Mouse (Mus musculus): ENCODE results near the gene Alkal2. TPM values are rescaled to one million over a fixed set of nuclear protein-coding genes. Genes with fewer than 3 reads are reported as not detected.

Alkal2 gene
- polyA plus RNA-seq, 1 experiment = not detected

DNA sequence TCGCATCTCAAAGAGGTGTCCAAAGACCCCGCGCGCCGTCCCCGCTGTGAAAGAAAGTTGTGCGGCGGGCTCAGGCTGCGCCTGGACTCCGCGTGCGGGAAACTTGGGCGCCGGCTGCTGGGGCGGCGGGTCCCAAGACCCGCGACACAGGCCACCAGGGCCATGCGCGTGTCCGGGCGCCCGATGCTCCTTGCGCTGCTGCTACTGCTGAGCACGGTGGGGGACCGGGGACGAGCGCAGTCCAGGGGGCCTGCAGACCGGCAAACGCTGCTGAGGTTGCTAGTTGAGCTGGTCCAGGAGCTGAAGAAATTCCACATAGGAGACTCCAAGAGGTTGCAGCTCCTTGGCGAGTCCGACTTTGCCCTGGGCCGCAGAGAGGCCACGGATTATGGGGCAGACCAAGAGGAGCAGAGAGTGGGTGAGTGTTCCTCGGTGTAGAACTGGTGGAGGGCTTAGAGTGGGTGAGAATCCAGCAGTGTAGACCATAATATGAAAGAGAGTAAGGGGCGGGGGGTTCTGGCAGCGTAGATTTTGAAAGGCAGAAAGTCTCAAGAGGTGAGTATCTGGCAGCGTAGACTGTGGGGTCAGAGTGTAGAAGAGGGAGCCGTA is 604 bp downstream of the Alkal2 start:
- Histone ChIP-seq H3K4me1 (ENCODE audit: control insufficient read depth, insufficient read depth, low read length) (no peaks in the 10 kb centered on the region), H3K27ac (ENCODE audit: insufficient read depth, low read length) (no peak overlapping the region), H3K4me3 (ENCODE audit: insufficient read depth, low read length) (peak overlapping the region; percentile 24)
- TF ChIP-seq POLR2A (IDR thresholded peaks at IDR 0.05; ENCODE audit: low read depth, low read length) (no peak), CTCF (IDR thresholded peaks at IDR 0.05; ENCODE audit: borderline replicate concordance, insufficient read depth, low read length) (no peak)

DNA sequence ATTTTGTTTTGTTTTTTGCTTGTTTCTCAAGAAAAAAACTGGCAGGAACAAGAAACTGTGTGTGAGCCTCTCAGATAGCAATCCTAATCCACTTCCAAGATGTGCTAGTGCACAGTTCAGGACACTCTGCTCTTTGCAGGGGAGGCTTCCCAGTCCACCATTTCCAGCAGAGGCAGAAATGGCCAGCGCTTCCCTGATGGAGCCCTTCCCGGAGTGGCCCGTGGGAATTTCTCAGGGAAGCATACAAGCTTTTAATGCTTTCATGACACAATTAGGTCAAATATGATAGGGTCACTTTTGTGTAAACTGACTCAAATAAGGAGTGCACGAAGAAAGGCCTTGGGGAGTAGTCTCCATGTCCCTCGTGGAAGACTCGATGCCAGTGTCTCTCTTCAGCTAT is 1.8 kb downstream of the Alkal2 start:
- no peak overlapping the region for H3K4me3 ChIP-seq (ENCODE audit: insufficient read depth, low read length)
- no peak overlapping the region for H3K27ac ChIP-seq (ENCODE audit: insufficient read depth, low read length)
- TF ChIP-seq CTCF (IDR thresholded peaks at IDR 0.05; ENCODE audit: borderline replicate concordance, insufficient read depth, low read length) = no peak
- TF ChIP-seq POLR2A (IDR thresholded peaks at IDR 0.05; ENCODE audit: low read depth, low read length) = no peak
- H3K4me1 ChIP-seq (ENCODE audit: control insufficient read depth, insufficient read depth, low read length) = no peaks in the 10 kb centered on the region

DNA sequence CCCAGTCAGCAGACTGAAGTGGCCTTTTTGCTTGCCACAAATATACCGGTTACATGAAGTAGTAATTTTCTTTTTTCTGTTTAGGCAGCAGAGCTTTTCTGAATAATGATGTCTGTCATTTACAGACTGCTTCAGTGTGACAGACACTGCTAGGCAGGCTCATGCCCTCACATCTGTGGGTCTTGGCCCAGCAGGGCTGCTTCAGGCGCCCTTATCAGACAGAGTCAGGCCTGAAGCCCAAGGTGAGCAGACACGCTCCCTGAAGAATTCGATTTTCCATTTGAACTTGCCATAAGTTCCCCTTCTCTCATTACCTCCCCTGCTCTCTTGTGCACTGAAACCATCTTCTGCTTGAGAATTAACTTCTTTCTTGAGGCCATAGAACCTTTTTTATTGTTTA is 3.9 kb downstream of the Alkal2 start:
- H3K27ac ChIP-seq (ENCODE audit: insufficient read depth, low read length) = no peak overlapping the region
- H3K4me1 ChIP-seq (ENCODE audit: control insufficient read depth, insufficient read depth, low read length) = no peaks in the 10 kb centered on the region
- no peak for TF ChIP-seq CTCF (IDR thresholded peaks at IDR 0.05; ENCODE audit: borderline replicate concordance, insufficient read depth, low read length)
- TF ChIP-seq POLR2A (IDR thresholded peaks at IDR 0.05; ENCODE audit: low read depth, low read length) = no peak
- no peak overlapping the region for H3K4me3 ChIP-seq (ENCODE audit: insufficient read depth, low read length)

DNA sequence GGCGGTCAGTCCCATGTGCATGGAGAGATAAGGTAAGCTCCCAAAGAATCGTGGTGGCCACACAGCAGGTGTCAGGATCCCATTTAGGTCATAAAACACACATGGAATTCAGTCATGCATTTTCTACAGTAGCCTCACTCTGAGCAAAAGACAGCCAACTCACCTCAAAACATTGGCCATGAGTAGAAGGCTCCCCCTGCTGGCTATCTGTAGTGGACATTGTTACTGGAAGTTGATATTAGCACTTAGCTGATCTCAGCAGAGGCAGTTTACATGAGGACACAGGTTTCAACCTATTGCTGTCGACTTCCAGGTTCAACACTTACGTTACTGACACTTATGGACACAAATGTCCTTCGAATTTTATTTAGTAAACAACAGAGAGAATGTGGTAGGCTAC is 5.9 kb downstream of the Alkal2 start:
- Histone ChIP-seq H3K4me1 (ENCODE audit: control insufficient read depth, insufficient read depth, low read length) (no peaks in the 10 kb centered on the region), H3K4me3 (ENCODE audit: insufficient read depth, low read length) (no peak overlapping the region), H3K27ac (ENCODE audit: insufficient read depth, low read length) (no peak overlapping the region)
- TF ChIP-seq CTCF (IDR thresholded peaks at IDR 0.05; ENCODE audit: borderline replicate concordance, insufficient read depth, low read length) (no peak), POLR2A (IDR thresholded peaks at IDR 0.05; ENCODE audit: low read depth, low read length) (no peak)

DNA sequence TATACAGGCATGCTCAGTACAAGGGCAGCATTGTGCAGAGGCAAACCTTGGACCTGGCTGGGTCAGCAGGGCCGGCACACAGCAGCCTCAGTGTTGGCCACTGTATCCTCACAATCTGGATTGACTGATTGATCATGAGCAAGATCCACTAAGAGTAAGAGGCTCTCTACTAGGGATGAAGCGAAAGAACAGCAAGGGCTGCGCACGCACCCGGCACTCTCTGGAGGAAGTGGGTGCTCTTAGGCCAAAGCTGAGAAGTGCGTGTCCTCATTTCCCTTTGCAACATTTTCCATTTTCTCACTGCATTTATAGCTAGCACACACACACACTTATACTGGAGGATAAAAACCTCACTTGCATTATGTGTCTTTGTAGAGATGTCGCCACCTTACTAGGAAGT is 7.3 kb downstream of the Alkal2 start:
- Histone ChIP-seq H3K27ac (ENCODE audit: insufficient read depth, low read length) (no peak overlapping the region), H3K4me3 (ENCODE audit: insufficient read depth, low read length) (no peak overlapping the region), H3K4me1 (ENCODE audit: control insufficient read depth, insufficient read depth, low read length) (no peaks in the 10 kb centered on the region)
- no peak for TF ChIP-seq CTCF (IDR thresholded peaks at IDR 0.05; ENCODE audit: borderline replicate concordance, insufficient read depth, low read length)
- no peak for TF ChIP-seq POLR2A (IDR thresholded peaks at IDR 0.05; ENCODE audit: low read depth, low read length)

DNA sequence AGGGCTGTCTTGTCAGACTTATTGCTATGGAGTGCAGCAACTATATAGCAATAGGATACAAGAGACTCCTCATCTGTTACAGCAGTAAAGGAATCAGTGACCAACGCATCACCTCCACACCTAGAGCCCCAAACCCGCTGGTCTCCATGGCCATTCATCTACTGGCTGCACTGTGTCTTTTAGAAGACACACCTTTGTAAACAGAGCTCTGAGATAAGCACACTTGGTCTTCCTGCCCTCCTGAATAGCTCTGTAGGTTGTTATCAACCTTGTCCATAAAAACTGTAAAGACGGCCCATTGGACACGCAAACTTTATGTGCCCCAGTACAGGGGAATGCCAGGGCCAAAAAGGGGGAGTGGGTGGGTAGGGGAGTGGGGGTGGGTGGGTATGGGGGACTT is 12.9 kb downstream of the Alkal2 start:
- no peaks in the 10 kb centered on the region for H3K4me1 ChIP-seq (ENCODE audit: control insufficient read depth, insufficient read depth, low read length)
- H3K4me3 ChIP-seq (ENCODE audit: insufficient read depth, low read length) = no peak overlapping the region
- no peak overlapping the region for H3K27ac ChIP-seq (ENCODE audit: insufficient read depth, low read length)
- TF ChIP-seq POLR2A (IDR thresholded peaks at IDR 0.05; ENCODE audit: low read depth, low read length) (no peak), CTCF (IDR thresholded peaks at IDR 0.05; ENCODE audit: borderline replicate concordance, insufficient read depth, low read length) (no peak)

DNA sequence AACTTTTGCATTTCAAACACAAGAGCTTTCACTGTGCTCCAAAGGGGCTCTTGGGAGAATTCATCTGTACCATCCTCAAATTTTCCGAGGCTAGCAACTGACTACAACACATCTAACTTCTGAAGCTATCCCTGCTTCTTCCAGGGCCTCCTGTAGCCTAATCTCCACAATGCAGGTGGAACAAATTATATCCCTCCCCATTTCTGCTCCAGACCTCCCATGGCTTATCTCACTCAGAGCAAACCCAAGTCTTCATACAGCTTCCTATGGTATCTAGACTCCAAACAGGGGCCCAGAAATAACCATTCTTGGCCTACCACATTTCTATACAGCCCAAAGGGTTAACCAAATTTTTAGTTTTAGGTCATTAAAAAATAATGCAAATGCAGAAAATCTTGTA is 24.5 kb downstream of the Alkal2 start:
- Histone ChIP-seq H3K27ac (ENCODE audit: insufficient read depth, low read length) (no peak overlapping the region), H3K4me1 (ENCODE audit: control insufficient read depth, insufficient read depth, low read length) (no peaks in the 10 kb centered on the region), H3K4me3 (ENCODE audit: insufficient read depth, low read length) (no peak overlapping the region)
- TF ChIP-seq CTCF (IDR thresholded peaks at IDR 0.05; ENCODE audit: borderline replicate concordance, insufficient read depth, low read length) (no peak), POLR2A (IDR thresholded peaks at IDR 0.05; ENCODE audit: low read depth, low read length) (no peak)

DNA sequence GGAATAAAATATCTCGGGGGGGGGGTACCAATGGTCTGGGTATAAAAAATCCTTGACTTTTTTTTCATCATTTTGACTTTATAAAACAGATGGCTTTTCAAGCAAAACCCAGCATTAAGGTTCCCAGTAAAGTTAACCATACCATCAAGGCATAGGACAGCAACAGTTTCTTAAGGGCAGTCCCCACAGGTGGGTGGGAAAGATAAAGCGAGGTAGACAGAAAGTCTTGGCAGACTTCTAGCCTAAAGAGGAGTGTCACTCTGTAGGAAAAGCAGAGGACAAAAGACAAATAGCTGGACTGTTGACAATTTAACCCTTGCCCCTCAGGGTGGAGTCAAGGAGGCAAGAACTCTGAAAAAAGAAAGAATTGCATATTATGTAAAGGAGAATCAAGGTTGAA is 25.8 kb downstream of the Alkal2 start:
- no peak overlapping the region for H3K4me3 ChIP-seq (ENCODE audit: insufficient read depth, low read length)
- TF ChIP-seq CTCF (IDR thresholded peaks at IDR 0.05; ENCODE audit: borderline replicate concordance, insufficient read depth, low read length) (no peak), POLR2A (IDR thresholded peaks at IDR 0.05; ENCODE audit: low read depth, low read length) (no peak)
- no peak overlapping the region for H3K27ac ChIP-seq (ENCODE audit: insufficient read depth, low read length)
- no peaks in the 10 kb centered on the region for H3K4me1 ChIP-seq (ENCODE audit: control insufficient read depth, insufficient read depth, low read length)

DNA sequence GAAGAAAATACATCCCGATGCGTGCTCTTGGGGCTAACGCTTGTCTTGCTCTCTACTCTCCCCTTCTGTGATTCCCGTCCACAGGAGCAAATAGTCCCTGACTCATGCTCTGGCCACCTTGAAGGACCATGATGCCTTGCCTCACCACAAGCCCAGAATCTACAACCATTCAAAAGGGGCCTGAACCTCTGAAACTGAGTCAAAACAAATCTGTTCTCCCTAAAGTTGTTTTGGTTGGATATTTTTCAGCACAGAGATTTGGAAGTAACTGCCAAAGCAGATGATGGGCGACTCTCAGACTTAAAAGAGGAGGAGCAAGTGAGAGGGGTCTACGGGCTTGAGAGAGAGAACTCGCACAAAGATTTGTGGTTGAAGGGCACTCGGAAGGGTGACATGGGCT is 26.7 kb downstream of the Alkal2 start:
- H3K4me3 ChIP-seq (ENCODE audit: insufficient read depth, low read length) = peak overlapping the region; percentile 85
- TF ChIP-seq CTCF (IDR thresholded peaks at IDR 0.05; ENCODE audit: borderline replicate concordance, insufficient read depth, low read length) (no peak), POLR2A (IDR thresholded peaks at IDR 0.05; ENCODE audit: low read depth, low read length) (no peak; the same call in 1 of the 2 replicates)
- peak overlapping the region; percentile 34 for H3K27ac ChIP-seq (ENCODE audit: insufficient read depth, low read length)
- H3K4me1 ChIP-seq (ENCODE audit: control insufficient read depth, insufficient read depth, low read length) = no peaks in the 10 kb centered on the region

DNA sequence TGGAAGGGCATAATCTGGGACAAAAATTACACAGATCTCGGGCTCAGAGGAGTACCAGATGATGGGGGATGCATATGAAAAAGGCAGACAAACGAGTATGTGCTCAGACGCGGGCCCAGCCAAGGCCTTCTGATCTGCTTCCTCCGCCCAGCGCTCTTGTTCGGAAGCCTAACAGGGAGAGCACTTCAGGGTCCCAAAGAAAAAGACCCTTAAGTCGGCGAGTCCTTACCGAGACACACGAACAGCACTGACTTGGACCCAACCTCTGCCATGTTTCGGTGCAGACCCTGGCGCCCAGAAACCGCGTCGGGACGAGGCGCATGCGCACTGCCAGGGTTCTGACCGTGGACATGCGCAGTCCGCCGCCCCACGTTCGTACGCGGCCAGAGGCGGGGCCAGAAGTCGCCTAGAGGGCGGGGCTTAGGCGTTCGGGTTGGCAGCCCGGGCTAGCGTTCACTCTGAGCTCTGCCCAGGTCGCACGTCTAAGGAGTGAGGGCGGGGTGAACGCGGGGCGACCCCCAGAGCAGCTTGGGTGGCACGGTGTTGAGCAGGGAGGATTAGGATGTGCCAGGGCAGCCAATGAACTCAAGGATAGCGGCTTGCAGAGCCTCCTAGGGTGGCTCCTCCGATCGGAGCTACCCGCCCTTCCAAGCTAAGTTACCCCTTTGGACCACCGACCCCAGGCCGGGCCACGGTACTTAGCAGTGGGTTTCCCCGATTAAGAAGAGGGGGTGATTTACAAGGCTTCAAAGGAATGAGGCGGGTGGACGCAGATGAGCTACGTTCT is 27.3 kb downstream of the Alkal2 start, which contains the start of the genes Acp1 and Sh3yl1:
TSS of gene Acp1 (minus strand) at position 329 of the 787 bp plus-strand sequence.
TSS of gene Sh3yl1 (plus strand) at position 408 of the 787 bp plus-strand sequence.
- peak within 1 kb of the TSS; percentile 85 for H3K4me3 ChIP-seq (ENCODE audit: insufficient read depth, low read length)
- TF ChIP-seq POLR2A (IDR thresholded peaks at IDR 0.05; ENCODE audit: low read depth, low read length) (peak; percentile 91), CTCF (IDR thresholded peaks at IDR 0.05; ENCODE audit: borderline replicate concordance, insufficient read depth, low read length) (no peak)
- no peaks in the 10 kb centered on the region for H3K4me1 ChIP-seq (ENCODE audit: control insufficient read depth, insufficient read depth, low read length)
- H3K27ac ChIP-seq (ENCODE audit: insufficient read depth, low read length) = peak within 1 kb of the TSS; percentile 34
